ENCODE assay signal across 10 mouse cellular contexts in the genomic region with DNA sequence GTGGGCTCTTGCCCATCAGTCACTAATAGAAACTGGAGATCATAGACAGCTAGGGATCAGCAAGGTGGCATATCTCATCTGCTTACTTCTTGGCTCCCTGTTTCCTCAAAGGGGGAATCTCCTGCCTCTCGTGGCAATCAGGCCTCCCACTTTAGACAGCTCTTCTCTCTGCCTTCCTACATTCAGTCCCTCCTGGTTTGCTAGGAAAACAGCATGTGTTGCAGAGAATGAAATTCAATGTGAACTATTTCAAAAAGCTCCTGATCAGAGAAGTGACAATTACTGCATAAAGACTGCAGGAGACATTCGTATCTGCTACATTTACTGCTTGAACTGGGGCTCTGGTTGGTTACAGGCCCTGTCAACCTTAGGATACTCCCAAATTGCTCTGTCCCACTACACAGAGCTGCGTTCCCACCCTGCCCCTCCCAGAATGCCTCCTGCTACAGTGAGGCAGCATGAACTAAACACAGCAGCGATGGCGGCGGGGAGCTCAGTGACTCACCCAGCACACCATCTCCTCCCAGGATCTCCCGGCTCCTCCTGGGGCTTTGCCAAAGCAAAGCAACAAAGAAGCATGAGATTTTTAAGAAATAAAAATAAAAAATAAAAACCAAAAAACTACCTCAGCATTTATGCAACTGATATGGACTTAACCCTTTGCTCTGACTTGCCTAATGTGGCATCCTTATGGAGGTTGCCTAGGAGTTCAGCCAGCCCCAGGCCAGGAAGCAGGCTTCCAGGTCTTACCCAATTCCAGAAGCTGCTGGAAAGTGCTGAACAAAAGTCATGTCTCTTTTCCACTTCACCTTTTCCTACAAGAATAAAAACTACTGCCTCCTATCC. TPM values are rescaled to one million over a fixed set of nuclear protein-coding genes. Genes with fewer than 3 reads are reported as not detected.
A peak's percentile ranks its signal among the peaks of the same experiment; 100 is the strongest.
DNase-seq lines count a peak whose midpoint lies in the region; ATAC-seq and TF ChIP-seq lines count a peak whose summit lies in the region.
"Had no signal": no experiment of that assay in that cellular context is flagged by ENCODE, and none has a peak within 500 bp of the region (broad histone marks: within the 10 kb centered on the region; RNA-seq: fewer than 3 reads in every experiment).

No protein-coding gene starts in this region.

- DNase-seq in heart, embryonic 10.5 days (ENCODE audit: low spot score) = no peak
- peak; percentile 79 for DNase-seq in right cerebral cortex, adult 18-20 months
- no peak for DNase-seq in right cerebral cortex, postnatal 4 days
- DNase-seq in stomach, postnatal 0 days (ENCODE audit: low spot score) = peak; percentile 76
- no peak for DNase-seq in spleen, postnatal 4 days (ENCODE audit: low spot score in 2 of 2)
- no peak for DNase-seq in thymus, postnatal 0 days (ENCODE audit: low spot score)
- DNase-seq: liver, embryonic 13.5 days had no signal

- no peaks in the 10 kb centered on the region for H3K27me3 ChIP-seq in heart, embryonic 16.5 days (ENCODE audit: control insufficient read depth, insufficient read depth, low read length)
- H3K27me3 ChIP-seq in heart, embryonic 10.5 days (ENCODE audit: insufficient read depth, poor library complexity, severe bottlenecking) = no peaks in the 10 kb centered on the region
- H3K27me3 ChIP-seq in forebrain, embryonic 16.5 days (replicated peaks; ENCODE audit: control insufficient read depth, insufficient read depth, low read length) = no peaks in the 10 kb centered on the region
- H3K27me3 ChIP-seq in stomach, postnatal 0 days (ENCODE audit: control insufficient read depth, insufficient read depth, low read length) = no peaks in the 10 kb centered on the region
- H3K27me3 ChIP-seq: embryonic facial prominence, embryonic 12.5 days; liver, embryonic 13.5 days had no signal

- TF ChIP-seq CTCF in stomach, postnatal 0 days (IDR thresholded peaks at IDR 0.05; ENCODE audit: low read depth) = no peak

- no peak overlapping the region for H3K4me2 ChIP-seq in heart, embryonic 16.5 days (ENCODE audit: low read depth, low read length)
- H3K4me2 ChIP-seq in forebrain, embryonic 16.5 days (ENCODE audit: low read length) = no peak overlapping the region
- H3K4me2 ChIP-seq in stomach, postnatal 0 days (replicated peaks; ENCODE audit: low read depth) = no peak overlapping the region
- H3K4me2 ChIP-seq: embryonic facial prominence, embryonic 12.5 days; liver, embryonic 13.5 days had no signal

- peaks cover 33% of the 10 kb centered on the region for H3K4me1 ChIP-seq in heart, embryonic 16.5 days (ENCODE audit: control insufficient read depth, insufficient read depth, low read length)
- H3K4me1 ChIP-seq in heart, embryonic 10.5 days = peaks cover 35% of the 10 kb centered on the region
- H3K4me1 ChIP-seq in forebrain, embryonic 16.5 days (replicated peaks; ENCODE audit: control insufficient read depth, insufficient read depth, low read length) = peaks cover 13% of the 10 kb centered on the region
- H3K4me1 ChIP-seq in stomach, postnatal 0 days (replicated peaks; ENCODE audit: control insufficient read depth, insufficient read depth) = peaks cover 12% of the 10 kb centered on the region

- no peak for ATAC-seq in heart, embryonic 16.5 days (replicated peaks; ENCODE audit: extremely low read depth, insufficient read depth, low FRiP score)
- no peak for ATAC-seq in forebrain, embryonic 16.5 days
- peak; percentile 73 for ATAC-seq in stomach, postnatal 0 days (ENCODE audit: low FRiP score, low TSS enrichment)

- peak overlapping the region; percentile 21; the same call in 1 of the 2 replicates for H3K27ac ChIP-seq in heart, embryonic 16.5 days (ENCODE audit: low read length)
- H3K27ac ChIP-seq in heart, embryonic 10.5 days = no peak overlapping the region
- 0 out of 2 replicates have a peak overlapping the region, but pooled peaks have one; percentile 12 for H3K27ac ChIP-seq in forebrain, embryonic 16.5 days (ENCODE audit: low read length)
- H3K27ac ChIP-seq in stomach, postnatal 0 days (replicated peaks) = peak overlapping the region; percentile 74
- H3K27ac ChIP-seq: embryonic facial prominence, embryonic 12.5 days; liver, embryonic 13.5 days had no signal

- 0 out of 2 replicates have a peak, but pooled peaks cover 2% of the 10 kb centered on the region for H3K36me3 ChIP-seq in heart, embryonic 16.5 days (ENCODE audit: control insufficient read depth, insufficient read depth)
- H3K36me3 ChIP-seq in heart, embryonic 10.5 days = peaks cover 14% of the 10 kb centered on the region; the same call in 1 of the 2 replicates
- H3K36me3 ChIP-seq in forebrain, embryonic 16.5 days (ENCODE audit: control insufficient read depth, insufficient read depth) = no peaks in the 10 kb centered on the region
- H3K36me3 ChIP-seq in stomach, postnatal 0 days (ENCODE audit: control insufficient read depth, insufficient read depth, low read length) = no peaks in the 10 kb centered on the region; the same call in 1 of the 2 replicates
- H3K36me3 ChIP-seq: liver, embryonic 13.5 days had no signal

- TF ChIP-seq EP300 in stomach, postnatal 0 days (optimal IDR thresholded peaks at IDR 0.05) = peak; percentile 70

- H3K9me3 ChIP-seq in heart, embryonic 16.5 days (replicated peaks; ENCODE audit: control insufficient read depth, low read length) = no peaks in the 10 kb centered on the region
- no peaks in the 10 kb centered on the region for H3K9me3 ChIP-seq in heart, embryonic 10.5 days
- no peaks in the 10 kb centered on the region for H3K9me3 ChIP-seq in forebrain, embryonic 16.5 days (ENCODE audit: control insufficient read depth, low read length)
- no peaks in the 10 kb centered on the region for H3K9me3 ChIP-seq in stomach, postnatal 0 days (ENCODE audit: control insufficient read depth, low read length)
- H3K9me3 ChIP-seq: embryonic facial prominence, embryonic 12.5 days; liver, embryonic 13.5 days had no signal

- 65% methylated on average over 7 of the region's 7 CpGs for WGBS in heart, embryonic 16.5 days
- WGBS in heart, embryonic 10.5 days = 81% methylated on average over 7 of the region's 7 CpGs
- WGBS in forebrain, embryonic 16.5 days = 74% methylated on average over 7 of the region's 7 CpGs
- 21% methylated on average over 7 of the region's 7 CpGs for WGBS in stomach, postnatal 0 days

- no peak overlapping the region for H3K9ac ChIP-seq in heart, embryonic 16.5 days (ENCODE audit: low read length)
- H3K9ac ChIP-seq in forebrain, embryonic 16.5 days (replicated peaks; ENCODE audit: low read depth, low read length) = no peak overlapping the region
- H3K9ac ChIP-seq in stomach, postnatal 0 days (ENCODE audit: low read length) = 0 out of 2 replicates have a peak overlapping the region, but pooled peaks have one; percentile 19
- H3K9ac ChIP-seq: embryonic facial prominence, embryonic 12.5 days; liver, embryonic 13.5 days had no signal

- H3K4me3 ChIP-seq in heart, embryonic 16.5 days (ENCODE audit: low read length) = no peak overlapping the region
- H3K4me3 ChIP-seq in heart, embryonic 10.5 days = no peak overlapping the region
- no peak overlapping the region for H3K4me3 ChIP-seq in forebrain, embryonic 16.5 days (replicated peaks; ENCODE audit: low read length)
- H3K4me3 ChIP-seq in stomach, postnatal 0 days (ENCODE audit: low read depth, low read length) = no peak overlapping the region
- H3K4me3 ChIP-seq: embryonic facial prominence, embryonic 12.5 days; liver, embryonic 13.5 days had no signal

RNA-seq across cellular contexts. Expression of a gene that starts 34.7 kb away (rescaled TPM):
- polyA plus RNA-seq in heart, embryonic 16.5 days (2015; fragmentation: Nextera tagmentation; extraction: Ambion mirVana) = 11.9 and 18.0 TPM in 2 replicates
- polyA plus RNA-seq in heart, embryonic 10.5 days (2016; fragmentation: Nextera tagmentation; extraction: Ambion mirVana) = 18.5 and 27.1 TPM in 2 replicates
- polyA plus RNA-seq in forebrain, embryonic 16.5 days (2015; fragmentation: Nextera tagmentation; extraction: Ambion mirVana) = 45.8 and 49.2 TPM in 2 replicates
- 2.2 and 2.4 TPM in 2 replicates for polyA plus RNA-seq in stomach, postnatal 0 days (2015; fragmentation: Nextera tagmentation; extraction: Ambion mirVana)
- 7.3 and 8.1 TPM in 2 replicates for polyA plus RNA-seq in thymus, postnatal 0 days (2015; fragmentation: Nextera tagmentation; extraction: Ambion mirVana)

RNA-seq across cellular contexts. Expression of a gene that starts 39.8 kb away (rescaled TPM):
- 32.4 and 33.0 TPM in 2 replicates for polyA plus RNA-seq in heart, embryonic 16.5 days (2015; fragmentation: Nextera tagmentation; extraction: Ambion mirVana)
- polyA plus RNA-seq in heart, embryonic 10.5 days (2016; fragmentation: Nextera tagmentation; extraction: Ambion mirVana) = 37.4 and 50.6 TPM in 2 replicates
- polyA plus RNA-seq in forebrain, embryonic 16.5 days (2015; fragmentation: Nextera tagmentation; extraction: Ambion mirVana) = 41.2 and 43.8 TPM in 2 replicates
- polyA plus RNA-seq in stomach, postnatal 0 days (2015; fragmentation: Nextera tagmentation; extraction: Ambion mirVana) = 44.7 and 56.0 TPM in 2 replicates
- polyA plus RNA-seq in thymus, postnatal 0 days (2015; fragmentation: Nextera tagmentation; extraction: Ambion mirVana) = 48.1 and 65.1 TPM in 2 replicates

Comparison
In these comparisons a context has a peak if more than half of its experiments do, and no peak if none do; other contexts are left out.
1. DNase-seq: peak in right cerebral cortex, adult 18-20 months (single experiment) and stomach, postnatal 0 days (single experiment); none in heart, embryonic 10.5 days (single experiment), right cerebral cortex, postnatal 4 days (single experiment), spleen, postnatal 4 days (0 of 2) and thymus, postnatal 0 days (single experiment).